In the genomic region with DNA sequence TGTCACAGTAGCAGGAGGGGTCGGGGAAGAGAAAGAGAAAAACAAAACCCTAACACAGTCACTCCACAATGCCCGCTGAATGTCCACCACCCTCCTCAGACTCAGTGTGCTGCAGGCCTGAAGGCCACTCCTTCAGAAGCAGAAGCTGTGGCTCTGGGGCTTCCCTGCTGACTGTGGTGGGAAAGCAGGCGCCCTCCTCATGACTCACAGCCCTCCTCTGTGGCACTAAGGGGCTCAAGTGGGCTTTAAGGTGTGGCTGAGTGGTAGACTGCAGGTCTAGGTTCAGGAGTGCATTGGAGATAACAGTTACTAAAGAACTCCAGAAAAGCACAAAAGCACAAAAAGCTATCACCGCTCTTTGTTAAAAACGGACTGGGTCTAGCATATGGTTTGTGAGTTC, we compare ENCODE assay signal across 14 mouse cellular contexts.
"Had no signal": no experiment of that assay in that cellular context is flagged by ENCODE, and none has a peak within 500 bp of the region (broad histone marks: within the 10 kb centered on the region; RNA-seq: fewer than 3 reads in every experiment).

No protein-coding gene starts in this region.

- H3K9ac ChIP-seq: liver, embryonic 15.5 days; midbrain, embryonic 12.5 days; neural tube, embryonic 15.5 days had no signal

- DNase-seq: kidney, adult 8-10 months; kidney, postnatal 25 days; lung, adult 2 months; right cerebral cortex, adult 18-20 months; thymus, adult 18-20 months; thymus, postnatal 25 days had no signal

- H3K9me3 ChIP-seq: limb, embryonic 10.5 days; liver, embryonic 15.5 days; midbrain, embryonic 12.5 days; neural tube, embryonic 15.5 days had no signal

- H3K4me2 ChIP-seq: liver, embryonic 11.5 days; liver, embryonic 15.5 days; midbrain, embryonic 12.5 days; neural tube, embryonic 15.5 days had no signal

- H3K4me3 ChIP-seq: left cerebral cortex, adult 2 months; limb, embryonic 10.5 days; liver, embryonic 15.5 days; midbrain, embryonic 12.5 days; neural tube, embryonic 15.5 days had no signal

- H3K27me3 ChIP-seq: liver, embryonic 15.5 days; midbrain, embryonic 12.5 days; neural tube, embryonic 15.5 days had no signal

- H3K4me1 ChIP-seq: neural tube, embryonic 15.5 days had no signal

- H3K36me3 ChIP-seq: midbrain, embryonic 12.5 days; neural tube, embryonic 15.5 days had no signal

- H3K27ac ChIP-seq: limb, embryonic 10.5 days; midbrain, embryonic 12.5 days; neural tube, embryonic 15.5 days had no signal

- ATAC-seq: intestine, postnatal 0 days; midbrain, embryonic 16.5 days had no signal
